Mouse (Mus musculus) kidney, adult 2 months (tissue): ENCODE measurements at regions not wholly inside any gene's neighbourhood (a gene's known extent, or its start where the extent isn't known, plus 50 kb on each side); places are given as distances from the start of the nearest gene placed in this dataset.

Experiments
- CTCF ChIP-seq: fragments of 200-500 bp; conservative IDR thresholded peaks from 2 replicates; pipeline ENCODE4 v1.5.1; 2011; ENCODE audit warnings: low read depth, mild to moderate bottlenecking, control low read depth, low read length, moderate library complexity, mixed read lengths; ENCODE audit not compliant: insufficient read depth, insufficient read length
- POLR2A ChIP-seq: fragments of 200-500 bp; IDR thresholded peaks from one replicate; pipeline ENCODE4 v1.6.1; 2011; ENCODE audit warnings: low read depth, low read length, control low read depth

DNA sequence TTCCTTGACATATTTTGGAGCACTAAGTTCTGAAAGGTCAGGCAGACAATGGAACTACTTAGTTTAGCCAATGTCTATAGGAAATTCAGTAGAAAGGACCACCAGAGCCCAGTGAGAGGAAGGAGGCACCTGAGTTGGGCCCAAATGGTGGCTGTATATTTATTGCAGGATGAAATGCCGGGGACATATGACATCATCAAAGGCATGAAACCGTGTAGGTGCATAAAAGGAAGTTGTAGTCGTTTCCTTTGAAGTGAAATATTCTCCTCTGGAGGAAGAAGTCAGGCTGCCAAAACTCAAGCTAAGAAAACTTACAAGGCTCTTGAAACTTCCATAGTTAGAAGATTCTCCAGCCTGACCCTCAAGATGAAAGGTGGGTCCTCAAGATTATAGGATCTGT is 75.9 kb upstream of the Hivep1 start:
- TF ChIP-seq POLR2A, result no peak
- no peak for TF ChIP-seq CTCF
